Mouse (Mus musculus): ENCODE measurements around the gene Ercc1. TPM values are rescaled to one million over a fixed set of nuclear protein-coding genes. Genes with fewer than 3 reads are reported as not detected.

Gene Ercc1
- polyA plus RNA-seq, 1 experiment from 2014 or later = 80.6 TPM

GRCm38 (mm10) chr7:19308454-19309277 lies 35.9 kb upstream of the Ercc1 start:
- Histone ChIP-seq H3K4me3 (ENCODE audit: low read length) (peak overlapping the region; percentile 52), H3K9ac (ENCODE audit: low read depth, low read length) (peak overlapping the region; percentile 65), H3K27ac (ENCODE audit: low read depth, low read length) (peak overlapping the region; percentile 72), H3K36me3 (ENCODE audit: control insufficient read depth, insufficient read depth, low read length) (no peaks in the 10 kb centered on the region), H3K27me3 (replicated peaks; ENCODE audit: control insufficient read depth, insufficient read depth, low read length) (peaks cover 36% of the 10 kb centered on the region), H3K4me2 (ENCODE audit: low read length) (peak overlapping the region; percentile 99), H3K9me3 (ENCODE audit: control insufficient read depth, low read length) (no peaks in the 10 kb centered on the region), H3K4me1 (ENCODE audit: control insufficient read depth, insufficient read depth, low read depth, low read length) (peaks cover 39% of the 10 kb centered on the region)
- ATAC-seq = peak; percentile 89
- under 1% methylated on average over 58 of the region's 58 CpGs for WGBS

GRCm38 (mm10) chr7:19309278-19309883 lies 35.2 kb upstream of the Ercc1 start:
- WGBS = under 1% methylated on average over 48 of the region's 48 CpGs
- H3K27ac ChIP-seq (ENCODE audit: low read depth, low read length) = no peak overlapping the region
- H3K27me3 ChIP-seq (replicated peaks; ENCODE audit: control insufficient read depth, insufficient read depth, low read length) = peaks cover 29% of the 10 kb centered on the region
- peak overlapping the region; percentile 12 for H3K9ac ChIP-seq (ENCODE audit: low read depth, low read length)
- peaks cover 33% of the 10 kb centered on the region for H3K4me1 ChIP-seq (ENCODE audit: control insufficient read depth, insufficient read depth, low read depth, low read length)
- H3K9me3 ChIP-seq (ENCODE audit: control insufficient read depth, low read length) = no peaks in the 10 kb centered on the region
- no peaks in the 10 kb centered on the region for H3K36me3 ChIP-seq (ENCODE audit: control insufficient read depth, insufficient read depth, low read length)
- H3K4me2 ChIP-seq (ENCODE audit: low read length) = peak overlapping the region; percentile 99
- no peak for ATAC-seq
- H3K4me3 ChIP-seq (ENCODE audit: low read length) = peak overlapping the region; percentile 52

GRCm38 (mm10) chr7:19309884-19310641 lies 34.5 kb upstream of the Ercc1 start, which contains the start of gene Fosb:
TSS of gene Fosb (minus strand) at chr7:19310051.
- H3K4me2 ChIP-seq (ENCODE audit: low read length) = peak within 1 kb of the TSS; percentile 99
- peak within 1 kb of the TSS; percentile 52 for H3K4me3 ChIP-seq (ENCODE audit: low read length)
- H3K27me3 ChIP-seq (replicated peaks; ENCODE audit: control insufficient read depth, insufficient read depth, low read length) = peaks cover 25% of the 10 kb centered on the region
- H3K27ac ChIP-seq (ENCODE audit: low read depth, low read length) = no peak within 1 kb of the TSS
- peaks cover 27% of the 10 kb centered on the region for H3K4me1 ChIP-seq (ENCODE audit: control insufficient read depth, insufficient read depth, low read depth, low read length)
- ATAC-seq = peak; percentile 87
- no peaks in the 10 kb centered on the region for H3K36me3 ChIP-seq (ENCODE audit: control insufficient read depth, insufficient read depth, low read length)
- H3K9ac ChIP-seq (ENCODE audit: low read depth, low read length) = peak within 1 kb of the TSS; percentile 63
- no peaks in the 10 kb centered on the region for H3K9me3 ChIP-seq (ENCODE audit: control insufficient read depth, low read length)
- under 1% methylated on average over 42 of the region's 49 CpGs for WGBS

DNA sequence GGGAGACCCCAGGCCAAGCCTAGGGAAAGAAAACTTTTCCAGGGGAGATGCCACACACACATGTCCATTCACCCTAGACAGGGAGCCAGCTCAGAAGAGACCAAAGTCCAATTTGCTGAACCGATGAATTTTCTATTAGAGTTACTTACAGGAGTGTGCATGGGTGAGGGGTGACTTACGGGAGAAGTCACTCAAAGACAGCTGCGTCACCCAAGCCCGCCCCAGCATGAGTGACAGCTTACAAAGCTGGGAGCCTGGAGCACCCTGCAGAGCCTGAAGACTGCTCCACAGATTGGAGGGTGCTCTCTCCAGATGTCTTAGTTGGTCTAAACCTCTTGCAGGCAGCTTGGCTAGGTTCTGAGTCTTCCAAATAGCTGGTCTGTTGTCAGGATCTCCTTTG lies 32.6 kb upstream of the Ercc1 start:
- no peaks in the 10 kb centered on the region for H3K9me3 ChIP-seq (ENCODE audit: control insufficient read depth, low read length)
- H3K9ac ChIP-seq (ENCODE audit: low read depth, low read length) = no peak overlapping the region
- peaks cover 24% of the 10 kb centered on the region for H3K4me1 ChIP-seq (ENCODE audit: control insufficient read depth, insufficient read depth, low read depth, low read length)
- H3K27ac ChIP-seq (ENCODE audit: low read depth, low read length) = no peak overlapping the region
- no peaks in the 10 kb centered on the region for H3K36me3 ChIP-seq (ENCODE audit: control insufficient read depth, insufficient read depth, low read length)
- no peak overlapping the region for H3K4me3 ChIP-seq (ENCODE audit: low read length)
- H3K4me2 ChIP-seq (ENCODE audit: low read length) = no peak overlapping the region
- 33% methylated on average over 4 of the region's 4 CpGs for WGBS
- peaks cover 8% of the 10 kb centered on the region for H3K27me3 ChIP-seq (replicated peaks; ENCODE audit: control insufficient read depth, insufficient read depth, low read length)
- ATAC-seq = no peak

GRCm38 (mm10) chr7:19314033-19314432 lies 30.5 kb upstream of the Ercc1 start:
- H3K4me1 ChIP-seq (ENCODE audit: control insufficient read depth, insufficient read depth, low read depth, low read length) = peaks cover 11% of the 10 kb centered on the region
- ATAC-seq = no peak
- H3K4me2 ChIP-seq (ENCODE audit: low read length) = no peak overlapping the region
- H3K27me3 ChIP-seq (replicated peaks; ENCODE audit: control insufficient read depth, insufficient read depth, low read length) = peaks cover 2% of the 10 kb centered on the region; the same call in 1 of the 2 replicates
- H3K9me3 ChIP-seq (ENCODE audit: control insufficient read depth, low read length) = no peaks in the 10 kb centered on the region
- no peak overlapping the region for H3K27ac ChIP-seq (ENCODE audit: low read depth, low read length)
- WGBS = 47% methylated on average over 5 of the region's 5 CpGs
- H3K9ac ChIP-seq (ENCODE audit: low read depth, low read length) = no peak overlapping the region
- H3K36me3 ChIP-seq (ENCODE audit: control insufficient read depth, insufficient read depth, low read length) = no peaks in the 10 kb centered on the region
- no peak overlapping the region for H3K4me3 ChIP-seq (ENCODE audit: low read length)

DNA sequence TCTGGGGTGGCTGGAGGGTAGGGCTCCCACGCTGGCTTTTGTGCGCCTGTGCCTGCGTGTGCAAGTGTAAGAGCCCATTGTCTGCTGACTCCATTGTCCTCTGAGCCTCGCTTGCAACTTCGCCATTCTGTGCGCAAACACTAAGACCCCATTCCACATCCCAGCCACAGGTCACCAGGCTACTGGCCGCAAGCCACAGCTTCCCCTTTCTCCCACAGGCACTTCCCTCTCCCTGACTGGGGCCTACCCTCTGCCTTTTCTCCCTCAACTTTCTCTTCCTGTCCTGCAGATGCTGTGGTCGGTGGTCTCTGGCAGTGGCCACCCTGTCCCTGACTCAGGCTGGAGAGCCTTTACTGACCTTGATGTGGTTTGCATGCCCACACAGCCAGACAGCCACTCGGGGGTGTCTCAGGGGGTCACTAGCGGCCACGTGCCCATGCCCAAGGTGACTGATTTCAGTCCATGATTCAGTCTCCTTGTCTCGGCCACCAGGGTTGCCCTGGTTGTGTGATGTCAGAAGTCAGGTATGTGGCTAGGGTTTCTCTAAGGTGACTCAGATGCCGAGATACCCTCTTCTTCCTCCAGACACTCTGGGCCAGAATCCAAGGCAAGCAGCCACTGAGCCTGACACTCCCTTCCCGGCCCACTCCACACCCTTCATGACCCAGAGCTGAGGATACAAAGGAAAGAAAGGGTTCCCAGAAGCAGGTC lies 28.0 kb upstream of the Ercc1 start:
- 37% methylated on average over 14 of the region's 14 CpGs for WGBS
- Histone ChIP-seq H3K36me3 (ENCODE audit: control insufficient read depth, insufficient read depth, low read length) (no peaks in the 10 kb centered on the region), H3K4me1 (ENCODE audit: control insufficient read depth, insufficient read depth, low read depth, low read length) (peaks cover 12% of the 10 kb centered on the region), H3K4me3 (ENCODE audit: low read length) (no peak overlapping the region), H3K27me3 (replicated peaks; ENCODE audit: control insufficient read depth, insufficient read depth, low read length) (peaks cover 2% of the 10 kb centered on the region; the same call in 1 of the 2 replicates), H3K4me2 (ENCODE audit: low read length) (no peak overlapping the region), H3K27ac (ENCODE audit: low read depth, low read length) (no peak overlapping the region), H3K9ac (ENCODE audit: low read depth, low read length) (no peak overlapping the region), H3K9me3 (ENCODE audit: control insufficient read depth, low read length) (no peaks in the 10 kb centered on the region)
- no peak for ATAC-seq

DNA sequence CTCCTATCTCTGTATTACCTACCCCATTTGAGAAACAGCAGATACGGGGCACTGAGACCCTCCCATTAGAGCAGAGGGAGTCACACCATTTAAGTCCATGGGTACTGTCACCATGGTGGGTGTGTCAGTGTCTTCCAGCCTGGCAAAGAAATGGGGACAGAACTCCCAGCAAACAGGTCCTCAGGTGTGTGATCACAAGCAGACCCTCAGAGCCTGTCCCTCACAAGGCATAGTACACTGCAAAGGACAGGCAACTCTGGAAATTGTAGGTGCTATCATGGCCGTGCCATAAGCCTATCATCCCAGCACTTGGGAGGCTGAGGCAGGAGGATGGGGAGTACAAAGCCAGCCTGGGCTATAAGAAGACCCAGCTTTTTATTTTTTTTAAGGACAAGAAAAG lies 26.4 kb upstream of the Ercc1 start:
- peaks cover 12% of the 10 kb centered on the region for H3K4me1 ChIP-seq (ENCODE audit: control insufficient read depth, insufficient read depth, low read depth, low read length)
- H3K27me3 ChIP-seq (replicated peaks; ENCODE audit: control insufficient read depth, insufficient read depth, low read length) = no peaks in the 10 kb centered on the region; the same call in 1 of the 2 replicates
- 80% methylated on average over 2 of the region's 2 CpGs for WGBS
- H3K4me3 ChIP-seq (ENCODE audit: low read length) = no peak overlapping the region
- no peak for ATAC-seq
- no peak overlapping the region for H3K4me2 ChIP-seq (ENCODE audit: low read length)
- H3K36me3 ChIP-seq (ENCODE audit: control insufficient read depth, insufficient read depth, low read length) = no peaks in the 10 kb centered on the region
- no peaks in the 10 kb centered on the region for H3K9me3 ChIP-seq (ENCODE audit: control insufficient read depth, low read length)
- no peak overlapping the region for H3K27ac ChIP-seq (ENCODE audit: low read depth, low read length)
- H3K9ac ChIP-seq (ENCODE audit: low read depth, low read length) = no peak overlapping the region

GRCm38 (mm10) chr7:19318676-19319075 lies 25.9 kb upstream of the Ercc1 start:
- Histone ChIP-seq H3K27ac (ENCODE audit: low read depth, low read length) (no peak overlapping the region), H3K4me1 (ENCODE audit: control insufficient read depth, insufficient read depth, low read depth, low read length) (peaks cover 12% of the 10 kb centered on the region), H3K4me3 (ENCODE audit: low read length) (no peak overlapping the region), H3K27me3 (replicated peaks; ENCODE audit: control insufficient read depth, insufficient read depth, low read length) (no peaks in the 10 kb centered on the region; the same call in 1 of the 2 replicates), H3K9ac (ENCODE audit: low read depth, low read length) (no peak overlapping the region), H3K36me3 (ENCODE audit: control insufficient read depth, insufficient read depth, low read length) (no peaks in the 10 kb centered on the region), H3K4me2 (ENCODE audit: low read length) (no peak overlapping the region), H3K9me3 (ENCODE audit: control insufficient read depth, low read length) (no peaks in the 10 kb centered on the region)
- no peak for ATAC-seq
- 78% methylated on average over 7 of the region's 7 CpGs for WGBS

Measured in hindbrain, embryonic 16.5 days (tissue).